Mouse (Mus musculus) urinary bladder, adult 18-20 months (tissue): Measurements from ENCODE around the gene Tenm4.

Experiments used
- DNase-seq, 2 experiments: peaks; one replicate each; pipeline ENCODE4 v3.0.0; 2022; ENCODE audit warnings: low spot score in 2 of 2, mixed read lengths in 2 of 2

The Tenm4 gene

DNA sequence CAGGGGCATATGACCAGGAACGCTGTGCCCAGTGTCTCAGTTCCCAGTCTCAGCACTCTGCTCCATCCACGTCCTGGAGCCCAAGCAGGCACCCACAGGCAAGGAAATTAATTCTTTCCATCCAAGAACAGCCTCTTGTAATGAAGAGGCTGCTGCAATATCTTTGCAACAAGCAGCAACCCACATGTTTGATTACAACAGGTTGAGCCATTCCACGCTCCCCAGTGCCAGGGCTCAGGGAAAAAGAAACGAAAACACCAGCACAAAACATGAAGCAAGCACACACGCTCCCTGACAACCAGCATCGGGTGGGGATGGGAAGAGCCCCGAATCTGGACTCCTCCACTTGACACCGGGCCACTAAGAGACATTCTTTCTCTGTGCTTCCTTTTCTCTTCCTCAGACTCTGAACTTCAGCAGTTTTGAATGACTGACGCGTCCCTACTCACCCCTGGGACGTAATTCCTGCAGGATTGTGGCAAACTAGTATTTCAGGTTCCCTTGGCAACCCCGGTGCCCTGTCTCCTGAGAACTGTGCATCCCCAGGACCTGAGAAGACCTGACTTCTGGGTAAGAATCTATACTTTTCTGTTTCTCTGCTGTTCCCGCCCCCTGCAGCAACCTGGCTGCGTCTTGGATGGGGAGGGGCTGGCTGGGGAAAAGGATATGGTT is at the start of gene Tenm4:
Tenm4 (plus strand) TSS at position 323 of the 672 bp plus-strand sequence.
- no peak for DNase-seq

GRCm38 (mm10) chr7:96130763-96131162 is 40.3 kb upstream of the Tenm4 start:
- DNase-seq, result no peak

DNA sequence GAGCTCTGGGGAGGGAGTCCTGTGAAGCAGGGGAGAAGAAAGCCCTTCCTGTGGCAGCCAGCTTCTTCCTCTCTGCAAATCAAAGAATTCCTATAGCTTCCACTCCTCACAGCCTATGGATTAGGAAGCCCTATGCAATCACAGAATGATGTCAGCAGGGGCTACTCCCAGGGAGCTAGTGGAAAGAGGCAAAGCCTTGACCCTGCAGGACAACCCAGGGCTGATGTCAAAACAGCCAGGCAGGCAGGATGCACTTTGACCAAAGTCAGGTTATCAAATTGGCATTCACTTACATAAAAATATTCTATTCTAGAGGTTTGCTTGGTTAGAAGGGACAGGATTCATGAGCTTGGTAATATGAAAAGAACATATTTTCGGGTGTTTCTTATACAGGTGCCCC is 39.9 kb upstream of the Tenm4 start:
- DNase-seq, result no peak

- no peak for DNase-seq
These were observed 34.5 kb upstream of the Tenm4 start for GRCm38 (mm10) chr7:96136497-96136961.

DNA sequence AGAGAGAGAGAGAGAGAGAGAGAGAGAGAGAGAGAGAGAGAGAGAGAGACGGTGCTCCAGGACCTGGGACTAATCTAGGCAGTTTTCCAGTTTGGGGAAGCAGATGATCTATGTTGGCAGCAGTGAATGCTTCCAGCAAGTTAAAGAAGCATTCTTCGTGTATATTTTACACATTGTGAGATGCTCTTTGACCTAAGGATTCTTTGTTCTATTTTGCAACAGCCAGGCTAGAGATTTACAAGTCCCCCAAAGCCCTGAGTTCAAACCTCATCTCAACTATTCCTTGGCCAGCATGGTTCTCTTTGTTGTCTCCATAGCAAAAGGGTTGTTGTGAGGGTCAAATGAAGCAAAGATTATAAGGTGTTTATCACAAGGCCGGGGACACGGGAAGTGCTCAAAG is 29.2 kb upstream of the Tenm4 start:
- DNase-seq, result no peak

GRCm38 (mm10) chr7:96142973-96143596 is 28.0 kb upstream of the Tenm4 start:
- no peak for DNase-seq

- no peak for DNase-seq
These were observed 23.6 kb upstream of the Tenm4 start for GRCm38 (mm10) chr7:96147436-96147835.

DNA sequence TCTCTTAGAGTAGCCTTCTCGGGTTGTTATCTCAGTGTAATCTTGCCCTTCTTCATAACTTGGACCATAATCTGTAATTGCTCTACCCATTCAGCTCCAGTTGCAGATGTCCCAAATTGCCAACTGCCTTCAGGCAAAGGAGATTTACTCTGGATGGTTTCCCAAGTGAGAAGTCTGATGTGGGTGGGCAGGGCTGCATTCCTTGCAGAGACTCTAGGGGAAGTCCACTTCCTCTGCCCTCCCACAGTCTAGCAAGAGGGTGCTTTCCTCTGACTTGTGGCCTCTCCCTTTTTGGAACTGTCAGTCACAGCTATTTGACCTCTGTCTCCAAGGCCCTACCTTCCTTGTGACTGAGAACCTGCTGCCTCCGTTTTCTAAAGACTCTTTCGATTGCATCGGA is 22.9 kb upstream of the Tenm4 start:
- no peak for DNase-seq

DNA sequence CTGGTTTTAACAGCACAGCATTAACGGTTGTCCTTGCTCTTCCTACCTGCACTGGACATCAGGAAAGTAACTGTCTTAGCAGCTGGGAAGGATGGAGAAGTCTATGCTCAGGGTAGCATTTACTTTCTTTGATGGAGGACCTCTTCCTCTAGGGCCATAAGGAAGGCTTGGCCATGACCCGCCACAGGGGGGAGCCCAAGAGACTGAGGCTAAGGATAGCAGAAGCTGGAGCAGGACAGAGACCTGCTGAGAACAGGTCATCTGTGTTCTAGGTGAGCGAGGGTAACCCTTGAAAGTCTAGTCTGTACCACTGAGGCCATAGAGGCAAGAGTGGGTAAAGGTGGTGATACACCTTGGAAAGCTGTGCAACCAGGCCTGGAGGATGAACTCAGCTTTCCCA is 19.8 kb upstream of the Tenm4 start:
- DNase-seq, result peak; percentile 41 to 84

- DNase-seq, result no peak
These were observed 19.1 kb upstream of the Tenm4 start for GRCm38 (mm10) chr7:96151961-96152360.

DNA sequence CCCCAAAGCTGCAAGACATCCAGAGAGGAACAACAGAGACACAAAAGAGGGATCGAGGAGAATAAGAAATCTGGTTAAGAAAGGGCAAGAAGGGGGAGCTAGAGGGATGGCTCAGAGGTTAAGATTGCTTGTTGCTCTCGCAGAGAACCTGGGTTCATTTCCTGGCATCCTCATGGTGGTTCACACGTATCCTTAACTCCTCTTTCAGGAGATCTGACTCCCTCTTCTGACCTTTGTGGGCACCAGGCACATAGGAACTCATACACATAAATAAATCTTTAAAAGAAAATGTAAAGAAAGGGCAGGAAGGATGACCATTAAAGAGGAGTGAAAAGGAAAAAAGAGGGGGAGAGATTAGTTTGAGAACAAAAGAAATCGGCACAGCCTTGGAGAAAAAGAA is 18.6 kb upstream of the Tenm4 start:
- DNase-seq, result no peak

GRCm38 (mm10) chr7:96152924-96153359 is 18.1 kb upstream of the Tenm4 start:
- peak; percentile 24 to 40 for DNase-seq

- no peak for DNase-seq
These were observed 17.0 kb upstream of the Tenm4 start for GRCm38 (mm10) chr7:96154025-96154424.

- DNase-seq, result no peak
These were observed 14.4 kb upstream of the Tenm4 start for GRCm38 (mm10) chr7:96156481-96157255.

DNA sequence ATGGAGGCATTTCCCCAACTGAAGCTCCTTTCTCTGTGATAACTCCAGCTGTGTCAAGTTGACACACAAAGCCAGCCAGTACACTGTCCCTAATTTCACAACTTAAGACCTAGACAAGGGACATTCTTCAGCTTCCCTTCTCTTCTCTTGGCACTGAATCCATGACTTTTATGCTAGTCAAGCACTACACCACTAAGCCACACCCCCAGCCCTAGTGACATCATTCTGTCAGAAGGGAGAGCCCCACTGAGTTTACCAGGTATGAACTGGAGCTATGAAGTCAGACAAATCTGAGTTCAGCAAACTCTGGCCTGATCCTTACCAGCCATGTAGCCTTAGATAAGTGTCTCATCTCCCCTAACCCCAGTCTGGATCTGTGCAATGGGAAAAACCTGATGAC is 6.9 kb upstream of the Tenm4 start:
- no peak for DNase-seq

GRCm38 (mm10) chr7:96168921-96169320 is 2.1 kb upstream of the Tenm4 start:
- no peak for DNase-seq

- DNase-seq, result no peak
These were observed 834 bp downstream of the Tenm4 start for GRCm38 (mm10) chr7:96171596-96172563.

DNA sequence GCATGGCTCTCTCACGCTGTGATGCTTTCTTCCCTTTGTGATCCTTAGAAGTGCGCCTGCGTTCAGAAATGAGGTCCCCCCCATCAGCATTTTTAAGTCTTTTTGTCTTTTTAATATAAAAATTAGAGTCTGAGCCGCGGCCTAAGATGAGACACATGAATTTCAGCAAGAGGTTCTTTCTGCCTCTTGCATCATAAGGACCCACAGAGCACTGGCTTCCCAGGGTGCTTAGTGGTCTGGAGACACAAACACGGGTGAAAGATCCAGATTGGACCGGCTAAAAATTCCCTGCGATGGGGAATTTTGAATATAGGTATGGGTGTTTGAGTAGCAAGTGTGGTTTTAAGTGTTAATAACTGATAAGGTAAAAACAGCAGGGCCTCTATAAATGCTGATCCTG is 5.7 kb downstream of the Tenm4 start:
- no peak for DNase-seq

DNA sequence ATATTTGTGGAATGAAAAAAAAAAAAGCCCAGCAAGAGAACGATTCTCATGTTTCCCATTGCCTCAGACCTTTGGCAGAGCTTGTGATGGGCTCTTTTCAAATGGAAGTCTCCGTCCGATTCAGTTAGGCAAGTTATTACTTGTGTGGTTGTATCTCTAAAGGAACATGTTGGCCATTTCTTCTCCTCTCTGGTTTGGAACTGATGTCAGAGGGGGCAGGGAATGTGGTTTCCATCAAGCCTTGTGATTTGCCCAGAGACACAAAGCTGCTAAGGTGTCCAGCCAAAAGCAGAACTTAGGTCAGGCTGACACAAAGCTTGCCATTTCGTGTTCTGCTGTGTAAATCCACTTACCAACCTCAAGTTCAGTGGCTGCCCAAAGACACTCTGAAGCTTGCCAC is 10.7 kb downstream of the Tenm4 start:
- DNase-seq, result no peak

- DNase-seq, result no peak
These were observed 12.1 kb downstream of the Tenm4 start for GRCm38 (mm10) chr7:96183195-96183594.

DNA sequence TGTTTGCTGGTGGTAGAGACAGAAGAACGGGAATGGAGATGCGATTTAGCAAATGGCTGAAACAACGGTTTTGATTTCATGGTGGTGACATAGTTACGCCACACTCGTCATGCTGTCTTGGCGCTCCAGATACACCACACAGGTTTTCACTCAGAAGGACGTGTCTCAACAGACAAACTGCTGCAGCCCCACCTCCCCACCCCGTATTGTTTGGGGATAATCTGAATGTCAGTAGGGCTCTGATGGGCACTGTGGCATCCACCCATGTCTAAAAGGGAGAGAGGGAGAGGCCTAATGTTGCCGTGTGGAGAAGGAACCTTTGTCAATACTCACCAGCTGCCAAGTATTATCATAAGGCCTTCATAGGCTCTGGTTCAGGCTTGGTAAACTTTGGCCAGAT is 14.4 kb downstream of the Tenm4 start:
- no peak for DNase-seq
